Comparison of ENCODE assay signal across 15 mouse cellular contexts in genomic region chr13:12808793-12809512, GRCm38 (mm10). TPM values are rescaled to one million over a fixed set of nuclear protein-coding genes. Genes with fewer than 3 reads are reported as not detected.
DNase-seq lines count a peak whose midpoint lies in the region; ATAC-seq and TF ChIP-seq lines count a peak whose summit lies in the region.
"Not testable (repeated sequence)": the region's sequence is repeated elsewhere in the genome, so short reads cannot be mapped to it uniquely, and the experiment has no call there.
"Had no signal": no experiment of that assay in that cellular context is flagged by ENCODE, and none has a peak within 500 bp of the region (broad histone marks: within the 10 kb centered on the region; RNA-seq: fewer than 3 reads in every experiment).

No protein-coding gene starts in this region.

- not testable (repeated sequence) for H3K4me1 ChIP-seq in hindbrain, embryonic 14.5 days (replicated peaks; ENCODE audit: control insufficient read depth, insufficient read depth, low read length); liver, embryonic 16.5 days (ENCODE audit: control insufficient read depth, low read depth, low read length); midbrain, embryonic 12.5 days; stomach, postnatal 0 days (replicated peaks; ENCODE audit: control insufficient read depth, insufficient read depth)

- not testable (repeated sequence) for H3K4me2 ChIP-seq in hindbrain, embryonic 14.5 days (replicated peaks); liver, embryonic 16.5 days (ENCODE audit: low read depth, low read length); midbrain, embryonic 12.5 days (replicated peaks); stomach, postnatal 0 days (replicated peaks; ENCODE audit: low read depth)

- CTCF ChIA-PET in Patski (lab: Charles Lee), result not testable (repeated sequence)

- 70% methylated on average over 3 of the region's 3 CpGs for WGBS in hindbrain, embryonic 14.5 days
- 40% methylated on average over 3 of the region's 3 CpGs for WGBS in liver, embryonic 16.5 days (ENCODE audit: insufficient replicate concordance)
- WGBS in midbrain, embryonic 12.5 days, result 66% methylated on average over 3 of the region's 3 CpGs
- 62% methylated on average over 3 of the region's 3 CpGs for WGBS in stomach, postnatal 0 days

- DNase-seq in 3T3-L1 (ENCODE audit: low read depth, low spot score) (peak; percentile 81), Patski (ENCODE audit: low read depth, low spot score) (peak; percentile 85)
- DNase-seq in heart, adult 11 months, result peak; percentile 72
- peak; percentile 20 for DNase-seq in hindbrain, embryonic 14.5 days (ENCODE audit: low spot score)
- peak; percentile 12 for DNase-seq in stomach, postnatal 0 days (ENCODE audit: low spot score)

- H3K27ac ChIP-seq in hindbrain, embryonic 14.5 days; liver, embryonic 16.5 days (ENCODE audit: low read length); midbrain, embryonic 12.5 days (replicated peaks); stomach, postnatal 0 days (replicated peaks): not testable (repeated sequence)

- POLR2A ChIA-PET in Patski (lab: Charles Lee), result not testable (repeated sequence)

- not testable (repeated sequence) for H3K36me3 ChIP-seq in hindbrain, embryonic 14.5 days (replicated peaks; ENCODE audit: control insufficient read depth, insufficient read depth); liver, embryonic 16.5 days (ENCODE audit: control insufficient read depth, insufficient read depth); midbrain, embryonic 12.5 days; stomach, postnatal 0 days (ENCODE audit: control insufficient read depth, insufficient read depth, low read length)

- in situ Hi-C loops in Patski (cut with MboI; ENCODE audit: low pct_unique_long_range_greater_than_20kb), result loop anchor here (25.0 kb wide), 1 partner anchor 353 kb away; no protein-coding TSS in a partner anchor

- peak; percentile 58 for ATAC-seq in Patski
- ATAC-seq in hindbrain, embryonic 14.5 days (ENCODE audit: low FRiP score), result not testable (repeated sequence)
- 0 out of 2 replicates have a peak, but pooled peaks have one; percentile 20 for ATAC-seq in liver, embryonic 16.5 days (ENCODE audit: low read depth)
- 0 out of 2 replicates have a peak, but pooled peaks have one; percentile 9 for ATAC-seq in midbrain, embryonic 12.5 days (ENCODE audit: low FRiP score, low read depth)
- ATAC-seq in stomach, postnatal 0 days (ENCODE audit: low FRiP score, low TSS enrichment), result peak; percentile 33; the same call in 1 of the 2 replicates

- peaks cover 43% of the 10 kb centered on the region for H3K9me3 ChIP-seq in hindbrain, embryonic 14.5 days (ENCODE audit: control insufficient read depth, low read length)
- not testable (repeated sequence) for H3K9me3 ChIP-seq in liver, embryonic 16.5 days (replicated peaks; ENCODE audit: control insufficient read depth, low read length); stomach, postnatal 0 days (ENCODE audit: control insufficient read depth, low read length)
- H3K9me3 ChIP-seq in midbrain, embryonic 12.5 days, result peaks cover 36% of the 10 kb centered on the region

- not testable (repeated sequence) for TF ChIP-seq CTCF in Patski (IDR thresholded peaks at IDR 0.05); stomach, postnatal 0 days (IDR thresholded peaks at IDR 0.05; ENCODE audit: low read depth)

- not testable (repeated sequence) for TF ChIP-seq EP300 in stomach, postnatal 0 days (optimal IDR thresholded peaks at IDR 0.05)

- H3K4me3 ChIP-seq in hindbrain, embryonic 14.5 days (replicated peaks; ENCODE audit: low read length); liver, embryonic 16.5 days (ENCODE audit: low read depth, low read length); midbrain, embryonic 12.5 days; stomach, postnatal 0 days (ENCODE audit: low read depth, low read length): not testable (repeated sequence)

- H3K9ac ChIP-seq in hindbrain, embryonic 14.5 days; liver, embryonic 16.5 days (ENCODE audit: low read depth, low read length); midbrain, embryonic 12.5 days (replicated peaks); stomach, postnatal 0 days (ENCODE audit: low read length): not testable (repeated sequence)

- H3K27me3 ChIP-seq in Patski; hindbrain, embryonic 14.5 days (ENCODE audit: control insufficient read depth, insufficient read depth, low read length); liver, embryonic 16.5 days (ENCODE audit: control insufficient read depth, insufficient read depth, low read depth, low read length); midbrain, embryonic 12.5 days; stomach, postnatal 0 days (ENCODE audit: control insufficient read depth, insufficient read depth, low read length): not testable (repeated sequence)

RNA-seq across cellular contexts. Expression of gene Prl2c3, which starts 9.1 kb away (rescaled TPM):
- 0.30 TPM for polyA plus RNA-seq in Patski (2021)
- not detected in 2 replicates for polyA plus RNA-seq in hindbrain, embryonic 14.5 days (2014; fragmentation: Nextera tagmentation; extraction: Ambion mirVana)
- not detected in 2 replicates for polyA plus RNA-seq in liver, embryonic 16.5 days (2015; fragmentation: Nextera tagmentation; extraction: Ambion mirVana)
- polyA plus RNA-seq in midbrain, embryonic 12.5 days (2016; fragmentation: Nextera tagmentation; extraction: Ambion mirVana), result 0.94 TPM in 1 of 2 replicates, not detected in the other
- 0.18 and 0.21 TPM in 2 replicates for polyA plus RNA-seq in stomach, postnatal 0 days (2015; fragmentation: Nextera tagmentation; extraction: Ambion mirVana)
- polyA plus RNA-seq: adrenal gland, adult 2 months; embryonic facial prominence, embryonic 11.5 days; embryonic facial prominence, embryonic 13.5 days; embryonic facial prominence, embryonic 15.5 days; erythroblast, embryonic 14.5 days; forebrain, embryonic 13.5 days; forebrain, embryonic 15.5 days; forebrain, postnatal 0 days had no signal

Comparison
In these comparisons a context has a peak if more than half of its experiments do, and no peak if none do; other contexts are left out.
1. DNase-seq: peak in every context shown above with its lines; median percentile 85 in Patski; 81 in 3T3-L1; 72 in heart, adult 11 months; 20 in hindbrain, embryonic 14.5 days; 12 in stomach, postnatal 0 days.